Mouse (Mus musculus) forebrain, embryonic 13.5 days (tissue): Measurements from ENCODE around the gene 1700007K13Rik. TPM values are rescaled to one million over a fixed set of nuclear protein-coding genes. Genes with fewer than 3 reads are reported as not detected.

Experiments used
- polyA plus RNA-seq: library from polyadenylated mRNA; unstranded; fragments of >200 nt; fragmentation: Nextera tagmentation; extraction: Ambion mirVana; gene quantifications from 2 replicates; pipeline ENCODE4 v1.2.1, GENCODE M21; 2015

Gene 1700007K13Rik
- polyA plus RNA-seq, 1 experiment from 2014 or later, result 2.0 TPM

Other genes with a start within 250 kb of the 1700007K13Rik start
- 6.2 and 8.4 TPM in 2 replicates for gene Ppp1r26, start 19.5 kb downstream of the 1700007K13Rik start, polyA plus RNA-seq
- 52.5 and 54.3 TPM in 2 replicates for gene Mrps2, start 1.7 kb upstream of the 1700007K13Rik start, polyA plus RNA-seq
- 0.43 TPM in 1 of 2 replicates, not detected in the other for gene Gbgt1, start 30.6 kb upstream of the 1700007K13Rik start, polyA plus RNA-seq
- gene Gm10134, start 39.8 kb upstream of the 1700007K13Rik start, polyA plus RNA-seq, result 0.53 and 0.76 TPM in 2 replicates
- 50.9 and 53.6 TPM in 2 replicates for gene Ralgds, start 46.8 kb upstream of the 1700007K13Rik start, polyA plus RNA-seq
- 0.14 TPM in 1 of 2 replicates, not detected in the other for gene Cel, start 97.1 kb upstream of the 1700007K13Rik start, polyA plus RNA-seq
- 40.7 and 48.2 TPM in 2 replicates for gene Gtf3c5, start 117.4 kb upstream of the 1700007K13Rik start, polyA plus RNA-seq
- 0.19 and 0.31 TPM in 2 replicates for gene Gfi1b, start 155.7 kb upstream of the 1700007K13Rik start, polyA plus RNA-seq
- gene Tsc1, start 174.9 kb upstream of the 1700007K13Rik start, polyA plus RNA-seq, result 29.0 and 34.1 TPM in 2 replicates
- gene Spaca9, start 233.4 kb upstream of the 1700007K13Rik start, polyA plus RNA-seq, result 1.6 and 2.8 TPM in 2 replicates
- gene Ak8, start 233.8 kb upstream of the 1700007K13Rik start, polyA plus RNA-seq, result 0.83 and 1.1 TPM in 2 replicates